Mouse (Mus musculus) neural tube, embryonic 11.5 days (tissue): ENCODE data around the gene Rmnd5b. TPM values are rescaled to one million over a fixed set of nuclear protein-coding genes. Genes with fewer than 3 reads are reported as not detected.

ENCODE experiments used
- ATAC-seq: fragments of 200-750 bp; cut with Nextera tagmentation; 2 replicates; pipeline ENCODE4 v1.8.0; 2017; ENCODE audit warnings: moderate number of reproducible peaks, mild to moderate bottlenecking, moderate TSS enrichment, moderate library complexity; ENCODE audit not compliant: insufficient read depth, low FRiP score, low TSS enrichment
- DNase-seq: peaks from one replicate; pipeline ENCODE4 v3.0.0-alpha.2; 2015; ENCODE audit warnings: low spot score
- H3K27ac ChIP-seq: fragments of 300-500 bp; sonication (generic); 2 replicates; pipeline ENCODE4 v1.5.1; 2014; ENCODE audit warnings: low read depth, mild to moderate bottlenecking, low read length
- H3K27me3 ChIP-seq: fragments of 300-500 bp; sonication (generic); 2 replicates; pipeline ENCODE4 v1.6.1; 2014; ENCODE audit warnings: mild to moderate bottlenecking, low read length, mixed read lengths; ENCODE audit not compliant: control insufficient read depth, insufficient read depth
- H3K36me3 ChIP-seq: fragments of 300-500 bp; sonication (generic); 2 replicates; pipeline ENCODE4 v1.6.1; 2014; ENCODE audit warnings: mild to moderate bottlenecking, low read length, moderate library complexity, mixed read lengths; ENCODE audit not compliant: control insufficient read depth, insufficient read depth
- H3K4me1 ChIP-seq: fragments of 300-500 bp; sonication (generic); 2 replicates; pipeline ENCODE4 v1.6.1; 2014; ENCODE audit warnings: low read length, mixed read lengths; ENCODE audit not compliant: control insufficient read depth, insufficient read depth
- H3K4me2 ChIP-seq: fragments of 300-500 bp; sonication (generic); 2 replicates; pipeline ENCODE4 v1.6.1; 2014; ENCODE audit warnings: low read depth, mild to moderate bottlenecking, moderate library complexity
- H3K4me3 ChIP-seq: fragments of 300-500 bp; sonication (generic); 2 replicates; pipeline ENCODE4 v1.5.1; 2014; ENCODE audit warnings: low read depth, low read length
- H3K9ac ChIP-seq: fragments of 300-500 bp; sonication (generic); 2 replicates; pipeline ENCODE4 v1.6.1; 2014; ENCODE audit warnings: mild to moderate bottlenecking, low read length
- H3K9me3 ChIP-seq: fragments of 300-500 bp; sonication (generic); 2 replicates; pipeline ENCODE4 v1.6.1; 2016; ENCODE audit warnings: low read length; ENCODE audit not compliant: control insufficient read depth
- WGBS: fragments of 180-500 bp; shearing (Covaris S2); extraction: QIAGEN DNeasy Blood & Tissue Kit; methylation state at CpG from one replicate; pipeline ENCODE4 v1.1.7; 2014; 5-methylcytosine and 5-hydroxymethylcytosine counted together
- polyA plus RNA-seq: library from polyadenylated mRNA; unstranded; fragments of >200 nt; fragmentation: Nextera tagmentation; extraction: Ambion mirVana; gene quantifications from 2 replicates; pipeline ENCODE4 v1.2.1, GENCODE M21; 2014

Gene Rmnd5b
- polyA plus RNA-seq, 1 experiment from 2014 or later, result 52.6 TPM

DNA sequence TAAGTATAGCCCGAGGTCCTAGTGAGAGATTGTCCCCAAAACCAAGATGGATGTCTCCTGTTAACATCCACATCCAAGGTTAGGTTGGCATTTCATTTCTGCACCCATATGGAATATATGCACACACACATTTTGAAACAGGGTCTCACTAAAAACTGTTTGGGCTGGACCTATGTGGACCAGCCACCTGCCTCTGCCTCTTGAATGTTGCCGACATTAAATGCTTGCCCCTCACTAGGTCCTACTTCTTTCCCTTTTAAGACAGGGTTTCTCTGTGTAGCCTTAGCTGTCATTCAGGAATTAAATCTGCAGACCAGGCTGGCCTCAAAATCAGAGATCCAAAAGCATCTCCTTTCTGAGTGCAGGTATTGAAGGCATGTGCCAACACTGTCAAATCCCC lies 38.1 kb downstream of the Rmnd5b start:
- H3K36me3 ChIP-seq, result peaks cover 61% of the 10 kb centered on the region
- DNase-seq (no peak), ATAC-seq (no peak)
- H3K4me2 ChIP-seq, result no peak overlapping the region
- H3K9ac ChIP-seq, result no peak overlapping the region
- no peaks in the 10 kb centered on the region for H3K4me1 ChIP-seq
- no peaks in the 10 kb centered on the region for H3K27me3 ChIP-seq
- no peaks in the 10 kb centered on the region for H3K9me3 ChIP-seq
- 83% methylated on average over 2 of the region's 2 CpGs for WGBS
- H3K27ac ChIP-seq, result no peak overlapping the region
- no peak overlapping the region for H3K4me3 ChIP-seq

DNA sequence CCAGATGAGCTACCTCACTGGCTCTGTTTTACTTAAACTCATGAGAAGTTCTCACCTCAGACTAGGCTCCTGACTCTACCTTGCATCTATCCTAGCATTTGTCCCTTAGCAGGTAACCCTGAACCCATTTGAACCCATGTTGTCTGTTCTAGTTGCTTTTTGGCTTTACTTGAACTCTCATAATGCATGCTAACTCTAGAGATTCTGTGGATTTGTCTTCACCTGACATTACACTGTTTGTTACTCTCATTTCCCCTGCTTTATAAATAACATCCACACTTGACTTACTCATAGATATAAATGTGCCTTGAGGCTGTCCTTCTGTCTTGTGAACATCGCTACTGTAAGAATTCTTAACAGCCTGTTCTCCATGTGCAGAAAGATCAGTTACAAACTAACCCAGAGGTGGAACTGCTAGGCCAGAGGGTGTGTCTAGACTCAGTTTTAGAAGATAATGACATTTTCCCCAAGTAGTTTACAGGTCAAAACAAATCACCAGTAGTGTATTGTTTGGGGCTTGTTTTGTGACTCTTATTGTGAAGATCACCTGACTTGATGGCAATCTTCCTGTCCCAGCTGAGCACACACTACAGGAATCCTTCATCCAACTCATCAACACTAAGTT lies 40.1 kb downstream of the Rmnd5b start:
- ATAC-seq (no peak), DNase-seq (no peak)
- H3K9ac ChIP-seq, result no peak overlapping the region
- H3K27ac ChIP-seq, result no peak overlapping the region
- no peaks in the 10 kb centered on the region for H3K4me1 ChIP-seq
- WGBS, result 86% methylated on average over 1 of the region's 1 CpGs
- H3K36me3 ChIP-seq, result peaks cover 58% of the 10 kb centered on the region
- no peak overlapping the region for H3K4me2 ChIP-seq
- no peak overlapping the region for H3K4me3 ChIP-seq
- no peaks in the 10 kb centered on the region for H3K27me3 ChIP-seq
- no peaks in the 10 kb centered on the region for H3K9me3 ChIP-seq

DNA sequence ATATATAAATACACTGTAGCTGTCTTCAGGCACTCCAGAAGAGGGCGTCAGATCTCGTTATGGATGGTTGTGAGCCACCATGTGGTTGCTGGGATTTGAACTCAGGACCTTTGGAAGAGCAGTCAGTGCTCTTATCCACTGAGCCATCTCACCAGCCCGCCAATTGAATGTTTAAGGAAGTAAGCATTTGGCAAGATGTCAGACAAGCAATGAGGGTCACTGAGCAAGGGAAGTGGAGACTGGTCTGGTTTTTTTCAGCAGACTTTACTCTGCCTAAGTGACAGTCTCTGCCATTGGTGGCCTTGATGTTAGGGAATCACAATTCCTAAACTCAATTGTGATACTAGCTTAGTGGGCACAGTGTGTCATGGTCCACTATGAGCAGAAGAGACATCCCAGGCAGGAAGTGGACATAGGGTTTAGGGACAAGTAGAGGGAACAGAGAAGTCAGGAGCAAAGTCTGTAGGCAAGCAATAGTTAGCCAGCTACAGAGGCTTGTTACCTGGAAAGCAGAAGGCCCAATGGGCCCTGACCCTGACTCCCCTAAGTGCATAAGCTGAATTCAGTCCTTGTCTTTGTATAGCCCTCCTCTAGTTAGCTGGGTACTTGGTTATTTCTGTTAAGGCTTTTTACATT lies 40.9 kb downstream of the Rmnd5b start:
- Histone ChIP-seq H3K4me1 (no peaks in the 10 kb centered on the region), H3K4me2 (no peak overlapping the region), H3K36me3 (peaks cover 60% of the 10 kb centered on the region), H3K27me3 (no peaks in the 10 kb centered on the region), H3K9ac (no peak overlapping the region), H3K9me3 (no peaks in the 10 kb centered on the region), H3K4me3 (no peak overlapping the region), H3K27ac (no peak overlapping the region)
- ATAC-seq (no peak), DNase-seq (no peak)
- WGBS, result 81% methylated on average over 3 of the region's 3 CpGs

DNA sequence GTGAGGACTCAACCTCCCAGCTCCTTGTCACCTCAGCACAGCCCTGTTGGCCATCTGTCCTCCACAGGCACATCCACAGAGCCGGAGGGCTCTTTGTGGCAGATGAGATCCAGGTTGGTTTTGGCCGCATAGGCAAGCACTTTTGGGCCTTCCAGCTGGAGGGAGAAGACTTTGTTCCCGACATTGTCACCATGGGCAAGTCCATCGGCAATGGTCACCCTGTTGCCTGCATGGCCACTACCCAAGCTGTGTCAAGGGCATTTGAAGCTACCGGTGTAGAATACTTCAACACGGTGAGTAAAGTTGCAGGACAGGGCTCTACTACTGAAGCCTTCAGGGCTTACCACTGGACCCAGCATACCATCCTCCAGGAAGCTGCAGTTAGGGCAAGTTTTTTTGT lies 41.8 kb downstream of the Rmnd5b start:
- DNase-seq (no peak), ATAC-seq (no peak)
- Histone ChIP-seq H3K4me1 (no peaks in the 10 kb centered on the region), H3K9ac (no peak overlapping the region), H3K4me3 (no peak overlapping the region), H3K27ac (no peak overlapping the region), H3K27me3 (no peaks in the 10 kb centered on the region), H3K4me2 (no peak overlapping the region), H3K9me3 (no peaks in the 10 kb centered on the region), H3K36me3 (peaks cover 63% of the 10 kb centered on the region)
- WGBS, result 90% methylated on average over 6 of the region's 6 CpGs

DNA sequence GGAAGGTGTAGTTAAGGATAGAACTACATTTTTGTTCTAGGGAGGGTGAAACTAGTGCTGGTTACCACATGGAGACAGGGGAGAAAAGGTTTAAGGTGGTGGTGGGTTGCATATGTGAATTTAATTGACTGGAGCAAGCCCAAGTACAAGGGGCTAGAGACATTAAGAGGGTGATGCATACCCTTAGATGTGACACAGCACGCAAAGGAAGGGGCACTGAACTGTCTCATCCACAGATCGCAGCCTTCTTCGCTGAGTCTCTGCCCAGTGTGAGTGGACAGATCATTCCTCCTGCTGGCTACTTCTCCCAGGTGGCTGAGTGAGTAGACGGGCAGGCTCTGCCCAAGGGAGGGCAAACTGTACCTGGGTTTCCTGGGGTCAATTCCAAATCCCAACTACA lies 42.3 kb downstream of the Rmnd5b start:
- DNase-seq, result no peak
- no peak for ATAC-seq
- Histone ChIP-seq H3K27ac (no peak overlapping the region), H3K4me1 (no peaks in the 10 kb centered on the region), H3K4me2 (no peak overlapping the region), H3K4me3 (no peak overlapping the region), H3K36me3 (peaks cover 59% of the 10 kb centered on the region), H3K27me3 (no peaks in the 10 kb centered on the region), H3K9ac (no peak overlapping the region), H3K9me3 (no peaks in the 10 kb centered on the region)
- 91% methylated on average over 4 of the region's 4 CpGs for WGBS

DNA sequence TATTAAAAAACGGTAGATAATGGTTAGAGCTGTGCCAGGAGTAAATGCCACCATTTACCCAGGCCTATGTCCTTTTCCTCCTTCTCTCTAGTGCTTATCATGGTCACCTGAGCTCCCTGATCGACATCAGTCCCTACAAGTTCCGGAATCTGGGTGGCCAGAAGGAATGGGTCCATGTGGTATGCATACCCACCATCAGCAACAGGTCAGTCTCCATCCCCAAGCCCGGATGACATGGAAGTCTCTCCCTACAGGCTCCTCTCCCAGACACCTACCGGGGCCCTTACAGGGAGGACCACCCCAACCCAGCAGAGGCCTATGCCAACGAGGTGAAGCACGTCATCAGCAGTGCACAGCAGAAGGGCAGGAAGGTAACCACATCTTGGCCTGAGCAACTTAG lies 43.8 kb downstream of the Rmnd5b start:
- DNase-seq (no peak), ATAC-seq (no peak)
- WGBS, result 91% methylated on average over 7 of the region's 7 CpGs
- H3K9ac ChIP-seq, result no peak overlapping the region
- H3K4me3 ChIP-seq, result no peak overlapping the region
- H3K27ac ChIP-seq, result no peak overlapping the region
- H3K27me3 ChIP-seq, result no peaks in the 10 kb centered on the region
- no peaks in the 10 kb centered on the region for H3K9me3 ChIP-seq
- no peaks in the 10 kb centered on the region for H3K4me1 ChIP-seq
- no peak overlapping the region for H3K4me2 ChIP-seq
- H3K36me3 ChIP-seq, result peaks cover 52% of the 10 kb centered on the region

DNA sequence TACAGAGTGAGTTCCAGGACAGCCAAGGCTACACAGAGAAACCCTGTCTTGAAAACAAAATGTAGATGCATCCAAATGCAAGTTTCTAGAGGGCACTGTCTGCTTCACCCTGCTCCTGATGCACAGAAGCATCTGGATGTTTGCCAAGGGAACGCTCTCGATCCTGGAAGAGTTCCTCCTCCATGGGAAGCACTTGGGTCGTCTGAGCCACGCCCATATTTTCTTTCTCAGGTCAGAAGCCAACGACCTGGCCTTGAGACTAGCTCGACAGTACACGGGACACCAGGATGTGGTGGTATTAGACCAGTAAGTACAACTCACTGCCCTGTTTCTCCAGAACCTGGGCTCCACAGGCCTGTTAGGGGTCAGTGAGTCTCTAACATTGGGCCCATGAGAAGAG lies 44.5 kb downstream of the Rmnd5b start:
- Histone ChIP-seq H3K36me3 (peaks cover 53% of the 10 kb centered on the region), H3K9ac (no peak overlapping the region), H3K27ac (no peak overlapping the region), H3K27me3 (no peaks in the 10 kb centered on the region), H3K4me1 (no peaks in the 10 kb centered on the region), H3K4me2 (no peak overlapping the region), H3K9me3 (no peaks in the 10 kb centered on the region), H3K4me3 (no peak overlapping the region)
- no peak for DNase-seq
- WGBS, result 86% methylated on average over 7 of the region's 7 CpGs
- ATAC-seq, result no peak

DNA sequence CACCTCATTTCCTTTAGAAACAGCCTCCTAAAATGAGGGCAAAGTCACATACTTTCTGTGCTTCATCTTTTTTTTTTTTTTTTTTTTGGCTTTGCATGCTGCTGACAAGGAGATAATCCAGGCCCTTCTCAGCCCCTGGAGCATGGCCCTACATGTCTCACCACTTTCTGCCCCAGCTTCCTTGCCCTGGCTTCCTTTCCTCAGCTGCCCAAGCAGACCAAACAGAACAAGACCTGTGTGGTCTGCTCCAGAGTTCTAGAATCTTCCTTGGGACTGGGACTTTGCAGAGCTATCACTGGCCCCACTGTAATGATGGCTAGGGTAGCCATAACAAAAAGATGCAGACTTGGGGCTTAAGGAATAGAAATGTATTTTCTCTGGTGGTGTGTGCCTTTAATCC lies 45.7 kb downstream of the Rmnd5b start:
- Histone ChIP-seq H3K27ac (no peak overlapping the region), H3K27me3 (no peaks in the 10 kb centered on the region), H3K4me3 (no peak overlapping the region), H3K9ac (no peak overlapping the region), H3K36me3 (peaks cover 48% of the 10 kb centered on the region), H3K4me2 (no peak overlapping the region), H3K4me1 (peaks cover 2% of the 10 kb centered on the region; the same call in 1 of the 2 replicates), H3K9me3 (no peaks in the 10 kb centered on the region)
- DNase-seq, result no peak
- ATAC-seq, result no peak

DNA sequence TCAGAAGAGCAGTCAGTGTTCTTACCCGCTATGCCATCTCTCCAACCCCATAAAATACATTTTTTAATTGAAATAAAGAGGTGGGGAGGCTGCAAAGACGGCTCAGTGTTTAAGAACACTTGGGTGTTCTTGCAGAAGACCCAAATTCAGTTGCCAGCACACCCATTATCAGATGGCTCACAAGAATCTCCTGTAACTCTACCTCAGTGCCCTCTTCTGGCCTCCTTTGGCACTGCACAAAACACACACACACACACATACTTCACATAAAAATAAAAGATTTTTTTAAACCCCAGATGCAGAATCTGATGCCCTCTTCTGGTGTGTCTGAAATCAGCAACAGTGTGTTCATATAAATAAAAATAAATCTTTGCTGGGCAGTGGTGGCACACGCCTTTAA lies 46.9 kb downstream of the Rmnd5b start:
- no peak overlapping the region for H3K9ac ChIP-seq
- H3K4me3 ChIP-seq, result no peak overlapping the region
- H3K4me1 ChIP-seq, result peaks cover 7% of the 10 kb centered on the region
- H3K27me3 ChIP-seq, result no peaks in the 10 kb centered on the region
- WGBS, result 96% methylated on average over 3 of the region's 3 CpGs
- no peak overlapping the region for H3K4me2 ChIP-seq
- ATAC-seq (no peak), DNase-seq (no peak)
- peaks cover 45% of the 10 kb centered on the region for H3K36me3 ChIP-seq
- no peak overlapping the region for H3K27ac ChIP-seq
- no peaks in the 10 kb centered on the region for H3K9me3 ChIP-seq
